Mouse (Mus musculus) cerebellum, postnatal 10 days (tissue): ENCODE measurements around the gene Fez2.

ENCODE experiments used
- DNase-seq, 2 experiments: peaks; one replicate each; pipeline ENCODE4 v3.0.0; 2021; ENCODE audit warnings: mixed read lengths in 2 of 2

Fez2 gene

DNA sequence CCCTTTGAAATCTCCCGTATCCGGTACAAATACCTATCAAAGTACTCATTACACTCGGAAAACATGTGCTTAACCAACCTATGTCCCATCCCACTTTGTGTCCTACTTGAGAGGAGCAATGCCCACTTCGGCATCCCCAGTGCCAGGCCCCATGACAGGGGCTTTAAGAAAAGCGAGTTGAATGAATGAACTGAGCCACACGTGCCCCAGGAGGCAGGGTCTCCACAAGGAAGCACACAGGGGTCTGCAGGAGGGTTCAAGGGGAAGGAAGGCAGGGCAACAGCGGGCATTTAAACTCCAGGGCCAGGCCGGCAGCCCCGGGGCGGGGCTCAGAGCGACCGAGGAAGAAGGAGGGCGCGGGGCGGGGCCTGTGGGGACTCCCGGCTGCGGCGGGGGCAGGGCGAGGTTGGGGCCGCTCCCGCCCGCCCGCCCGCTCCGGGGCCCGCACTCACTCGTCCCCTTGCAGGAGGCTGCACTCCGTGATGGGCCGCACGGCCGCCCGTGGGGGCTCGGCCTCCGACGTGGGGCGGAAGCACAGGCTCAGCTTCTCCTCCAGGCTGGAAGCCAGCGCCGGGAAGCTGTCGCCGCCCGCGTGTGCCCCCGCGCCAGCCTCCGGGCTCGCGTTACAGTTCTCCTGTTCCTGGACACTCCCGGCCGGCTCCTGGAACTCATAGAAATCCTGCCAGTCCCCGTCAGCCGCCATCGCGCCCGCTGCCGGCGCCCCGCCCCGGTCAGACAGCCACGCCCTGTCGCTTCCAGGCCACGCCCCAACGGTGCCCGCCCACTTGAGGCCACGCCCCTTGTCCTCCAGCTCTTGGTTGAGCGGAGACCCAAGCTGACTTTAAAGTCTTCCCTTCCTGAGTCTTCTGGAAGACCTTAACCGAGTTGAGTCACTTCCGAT, at the start of gene Fez2:
Gene Fez2 (minus strand): TSS at position 772 of the 901 bp plus-strand sequence.
- DNase-seq, result peak; percentile 94 to 96

GRCm38 (mm10) chr17:78465500-78465899, 47.5 kb upstream of the Fez2 start:
- DNase-seq, result peak in 1 of 2 experiments; percentile 12

GRCm38 (mm10) chr17:78465071-78465470, 47.1 kb upstream of the Fez2 start:
- DNase-seq, result no peak

DNA sequence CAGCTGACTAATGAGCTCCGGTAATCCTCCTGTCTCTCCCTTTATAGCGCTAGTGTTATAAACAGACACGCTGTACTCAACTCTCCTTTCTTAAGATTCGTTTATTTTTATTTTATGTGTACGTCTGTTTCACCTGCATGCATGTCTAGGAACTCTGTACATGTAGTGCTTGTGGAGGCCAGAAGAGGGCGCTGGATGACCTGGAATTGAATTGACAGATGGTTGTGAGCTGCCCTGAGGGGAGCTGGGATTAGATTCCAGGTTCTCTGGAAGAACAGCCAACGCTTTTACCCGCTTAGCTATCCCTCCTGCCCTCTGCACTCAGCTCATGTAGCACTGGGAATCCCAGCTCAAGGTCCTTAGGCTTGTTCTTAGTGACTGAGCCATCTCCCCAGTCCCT, 42.2 kb upstream of the Fez2 start:
- DNase-seq, result no peak

DNA sequence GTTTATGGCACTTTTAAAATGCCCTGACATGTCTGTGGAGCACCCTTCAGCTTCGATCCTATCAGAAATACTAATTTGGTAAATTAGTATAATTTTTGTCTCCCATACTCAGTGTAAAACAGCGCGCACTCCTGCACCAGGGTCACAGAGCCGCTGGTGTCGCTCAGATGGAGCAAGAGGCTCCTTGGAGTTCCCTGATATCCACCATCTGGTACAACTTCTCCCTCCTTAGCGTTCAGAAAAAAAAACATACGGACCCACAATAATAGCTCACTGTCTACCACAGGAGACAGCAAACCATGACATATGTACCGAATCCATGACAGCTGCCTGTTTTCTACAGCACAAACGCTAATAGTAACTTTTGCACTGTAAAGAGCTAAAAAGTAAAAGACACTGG, 37.6 kb upstream of the Fez2 start:
- no peak for DNase-seq

- peak; percentile 88 for DNase-seq
Observed at GRCm38 (mm10) chr17:78455114-78455513, 37.2 kb upstream of the Fez2 start.

GRCm38 (mm10) chr17:78454189-78454977, 36.4 kb upstream of the Fez2 start:
- DNase-seq, result peak in 1 of 2 experiments; percentile 12

DNA sequence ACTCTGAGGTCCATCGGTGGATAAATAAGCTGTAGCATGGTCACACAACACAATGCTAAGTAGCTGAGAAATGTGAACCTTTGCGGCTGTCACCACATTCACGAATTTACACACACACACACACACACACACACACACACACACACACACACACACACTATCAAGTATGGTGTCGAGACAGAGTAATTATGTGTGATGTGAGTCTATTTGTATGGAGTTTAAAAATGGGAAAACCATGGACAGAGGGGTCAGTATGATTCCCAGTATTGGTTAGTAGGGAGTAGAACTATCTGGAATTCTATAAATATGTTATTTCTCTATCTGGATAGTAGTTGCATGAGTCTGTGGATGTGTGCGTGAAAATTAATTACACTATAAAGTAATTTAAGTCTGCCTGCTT, 35.6 kb upstream of the Fez2 start:
- no peak for DNase-seq

DNA sequence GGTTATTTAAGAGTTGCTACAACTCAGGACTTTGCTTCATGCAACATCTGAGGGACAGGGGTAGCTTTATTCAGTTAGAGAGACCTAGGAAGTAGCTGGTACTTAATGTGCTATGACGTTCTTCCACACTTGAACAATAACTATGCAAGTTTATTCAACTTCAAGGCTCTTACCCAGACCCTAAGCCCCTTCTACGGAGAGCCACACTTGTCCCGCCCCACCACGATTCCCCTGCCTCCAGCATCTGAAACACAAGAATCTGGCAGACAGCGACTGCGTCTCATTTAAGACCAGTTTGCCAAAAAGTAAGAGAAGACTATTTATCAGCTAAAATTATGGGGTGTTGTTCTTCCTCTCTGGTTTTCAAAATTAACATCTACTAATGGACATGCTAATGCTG, 33.9 kb upstream of the Fez2 start:
- no peak for DNase-seq

DNA sequence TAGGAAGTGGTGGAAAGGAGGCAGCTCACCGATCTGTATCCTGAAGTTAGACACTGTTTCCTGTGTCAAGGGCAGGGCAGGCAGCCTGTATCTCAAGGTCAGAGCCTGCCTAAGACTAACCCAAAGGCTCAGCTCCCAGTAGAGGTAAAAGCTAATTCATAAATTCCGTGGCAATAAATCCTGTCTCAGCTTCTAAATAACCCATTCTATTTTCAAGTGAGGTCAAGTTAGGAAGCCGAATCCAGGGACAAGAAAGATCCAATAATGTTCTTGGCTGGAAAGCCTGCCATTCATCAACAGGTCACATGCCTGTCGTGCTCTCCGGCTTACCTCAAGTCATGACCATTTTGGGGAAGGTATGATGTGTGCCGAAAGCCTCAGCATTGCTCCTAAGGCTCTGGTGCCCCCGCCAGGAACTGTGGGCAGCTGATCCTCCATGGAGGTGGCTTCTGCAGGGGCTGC, 33.4 kb upstream of the Fez2 start:
- no peak for DNase-seq

GRCm38 (mm10) chr17:78449635-78450197, 31.8 kb upstream of the Fez2 start:
- no peak for DNase-seq

DNA sequence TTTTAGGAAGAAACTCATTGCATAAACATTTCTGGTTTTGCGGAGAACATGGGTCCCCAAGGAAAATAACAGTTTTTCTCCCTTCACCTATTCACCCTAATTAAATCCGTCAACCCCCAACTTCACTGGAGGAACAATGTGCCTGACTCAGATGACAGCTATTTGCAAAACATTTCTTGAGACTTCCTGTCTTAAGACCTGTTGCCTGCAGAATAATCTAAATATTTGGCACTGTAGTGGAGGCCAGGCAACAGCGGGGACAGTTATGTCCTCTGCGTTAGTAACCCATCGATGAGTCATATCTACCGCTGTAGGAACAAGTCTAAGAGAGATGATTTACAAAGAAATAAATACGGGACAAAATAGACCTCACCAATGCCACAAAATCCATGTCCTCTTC, 26.9 kb upstream of the Fez2 start:
- no peak for DNase-seq

- no peak for DNase-seq
Observed at GRCm38 (mm10) chr17:78440771-78441170, 22.8 kb upstream of the Fez2 start.

DNA sequence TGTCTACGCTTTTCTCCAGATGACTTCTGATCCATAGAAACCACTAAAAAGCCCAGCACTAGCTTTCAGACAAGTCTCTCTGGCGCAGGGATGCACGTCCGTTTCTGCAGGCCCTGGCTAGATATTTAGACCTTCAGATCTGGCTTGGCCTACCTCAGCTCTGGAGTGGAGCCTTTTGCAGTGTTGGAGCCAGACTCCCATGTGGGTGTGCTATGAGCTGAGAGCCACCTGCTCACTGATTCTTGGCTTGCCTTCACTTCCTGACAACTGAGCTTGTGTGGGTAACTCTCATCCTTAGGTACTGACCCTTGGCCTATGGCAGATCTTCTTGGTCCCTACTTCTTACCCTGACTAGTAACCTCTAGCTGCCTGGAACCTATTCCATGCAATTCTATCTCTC, 19.2 kb upstream of the Fez2 start:
- DNase-seq, result peak; percentile 13 to 22

DNA sequence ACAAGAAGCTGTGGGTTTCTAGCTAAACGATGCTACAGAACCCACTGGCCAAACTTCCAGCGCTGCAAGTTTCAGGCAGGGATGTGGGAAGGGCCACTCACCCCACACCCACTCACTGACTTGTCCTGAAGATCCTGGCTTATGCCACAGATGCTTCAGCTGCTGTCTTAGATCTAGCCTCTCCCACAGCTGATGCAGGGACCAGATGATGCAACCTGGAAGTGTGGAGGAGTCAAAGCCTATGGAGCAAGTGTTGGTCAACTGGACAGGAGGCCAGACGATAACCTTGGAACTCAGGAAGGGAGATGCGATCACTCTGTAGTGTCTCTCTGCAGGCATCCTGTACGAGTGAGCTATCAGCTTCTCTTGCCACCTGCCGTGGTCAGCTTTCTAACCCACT, 17.7 kb upstream of the Fez2 start:
- DNase-seq, result no peak

- DNase-seq, result peak; percentile 81 to 84
Observed at GRCm38 (mm10) chr17:78434746-78435145, 16.8 kb upstream of the Fez2 start.

- no peak for DNase-seq
Observed at GRCm38 (mm10) chr17:78430374-78430773, 12.4 kb upstream of the Fez2 start.

- no peak for DNase-seq
Observed at GRCm38 (mm10) chr17:78429051-78429450, 11.1 kb upstream of the Fez2 start.

- no peak for DNase-seq
Observed at GRCm38 (mm10) chr17:78425026-78425425, 7.1 kb upstream of the Fez2 start.

- DNase-seq, result no peak
Observed at GRCm38 (mm10) chr17:78419216-78419615, 1.3 kb upstream of the Fez2 start.

DNA sequence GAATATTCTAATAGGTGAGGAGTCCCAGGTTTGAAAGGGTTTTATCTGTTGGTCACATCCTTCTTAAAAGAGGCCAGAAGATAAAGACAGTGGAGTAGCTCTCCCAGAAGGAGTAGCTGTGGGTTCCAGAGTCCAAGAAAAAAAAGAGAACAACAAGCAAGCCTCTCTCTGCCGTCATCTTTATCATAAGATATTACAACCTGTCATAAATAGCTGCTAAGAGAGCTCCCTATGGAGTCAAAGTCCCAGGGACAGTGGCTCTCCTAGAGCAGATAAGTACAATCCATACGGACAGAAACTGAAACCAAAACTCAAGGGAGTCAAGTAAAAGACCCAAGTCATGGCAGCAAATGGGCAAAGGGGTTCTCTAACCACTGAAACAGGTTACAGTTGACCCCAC, 2.7 kb downstream of the Fez2 start:
- DNase-seq, result no peak

GRCm38 (mm10) chr17:78409900-78410299, 8.1 kb downstream of the Fez2 start:
- DNase-seq, result peak; percentile 71 to 88

DNA sequence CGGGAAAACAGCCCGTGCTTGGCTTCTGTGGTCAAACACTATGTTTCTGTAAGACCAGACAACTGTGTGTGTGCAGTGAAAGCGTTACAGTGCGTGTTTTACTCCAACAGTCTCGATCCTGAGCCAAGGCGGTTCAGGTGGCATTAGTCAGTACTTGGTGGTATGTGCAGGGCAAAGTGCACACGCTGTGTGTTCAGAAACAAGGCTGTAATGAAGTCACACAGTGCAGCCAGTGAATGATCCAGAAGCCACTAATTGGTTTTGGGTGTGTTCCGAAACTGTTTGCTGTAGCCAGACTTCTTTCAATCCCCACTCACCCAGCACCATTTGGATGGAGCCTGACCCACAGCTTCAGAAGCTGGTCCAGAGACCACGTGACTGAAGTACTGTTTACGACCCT, 9.6 kb downstream of the Fez2 start:
- no peak for DNase-seq
